Mouse (Mus musculus): ENCODE results near the gene Wnt3.

DNA sequence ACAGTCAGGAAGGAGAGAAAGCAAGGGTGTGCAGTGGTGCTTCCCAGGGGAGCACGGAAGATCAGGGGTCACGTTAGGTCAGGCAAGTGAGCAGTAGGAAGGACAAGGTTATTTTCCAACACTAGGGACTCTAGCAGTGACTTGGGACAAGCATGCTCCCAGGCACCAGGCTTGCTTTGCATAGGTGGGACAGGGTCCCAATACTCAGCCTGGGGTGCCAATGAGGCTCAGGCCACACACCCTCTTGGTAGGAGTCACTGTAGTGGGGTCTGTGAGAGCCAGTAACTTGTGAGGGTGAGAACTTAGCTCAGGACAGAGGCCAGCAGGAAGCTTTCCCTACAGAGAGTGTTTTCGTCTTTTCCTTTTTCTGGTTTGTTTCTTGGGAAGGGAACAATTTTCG lies 58.4 kb downstream of the Wnt3 start:
- TF ChIP-seq CTCF (IDR thresholded peaks at IDR 0.05) (no peak), POLR2A (IDR thresholded peaks at IDR 0.05; ENCODE audit: insufficient read depth, low read depth, low read length) (no peak), EP300 (IDR thresholded peaks at IDR 0.05; ENCODE audit: insufficient read depth, low read depth, low read length) (no peak)

Data from heart, adult 2 months (tissue).